Mouse (Mus musculus) forebrain, embryonic 14.5 days (tissue): Measurements from ENCODE around the gene Gnat2. TPM values are rescaled to one million over a fixed set of nuclear protein-coding genes. Genes with fewer than 3 reads are reported as not detected.

Source experiments
- ATAC-seq: fragments of 200-750 bp; cut with Nextera tagmentation; 2 replicates; pipeline ENCODE4 v1.8.0; 2017; ENCODE audit warnings: mild to moderate bottlenecking, moderate library complexity
- DNase-seq: peaks from one replicate; pipeline ENCODE4 v3.0.0-alpha.2; 2015; ENCODE audit warnings: low spot score
- H3K27ac ChIP-seq: fragments of 300-500 bp; sonication (generic); 2 replicates; pipeline ENCODE4 v1.5.1; 2014; ENCODE audit warnings: low read depth, mild to moderate bottlenecking, control low read depth, low read length, moderate library complexity
- H3K27me3 ChIP-seq: fragments of 300-500 bp; sonication (generic); replicated peaks from 2 replicates; pipeline ENCODE4 v1.6.1; 2014; ENCODE audit warnings: low read length, control low read depth, mixed read lengths; ENCODE audit not compliant: control insufficient read depth, insufficient read depth
- H3K36me3 ChIP-seq: fragments of 300-500 bp; sonication (generic); 2 replicates; pipeline ENCODE4 v1.6.1; 2014; ENCODE audit warnings: low read length, control low read depth; ENCODE audit not compliant: control insufficient read depth, insufficient read depth
- H3K4me1 ChIP-seq: fragments of 300-500 bp; sonication (generic); 2 replicates; pipeline ENCODE4 v1.6.1; 2014; ENCODE audit warnings: antibody characterized with exemption, low read length, control low read depth; ENCODE audit not compliant: control insufficient read depth, insufficient read depth
- H3K4me2 ChIP-seq: fragments of 300-500 bp; sonication (generic); 2 replicates; pipeline ENCODE4 v1.6.1; 2014; ENCODE audit warnings: mild to moderate bottlenecking, control low read depth, low read length
- H3K4me3 ChIP-seq: fragments of 300-500 bp; sonication (generic); 2 replicates; pipeline ENCODE4 v1.5.1; 2014; ENCODE audit warnings: low read depth, low read length, control low read depth
- H3K9ac ChIP-seq: fragments of 300-500 bp; sonication (generic); 2 replicates; pipeline ENCODE4 v1.6.1; 2014; ENCODE audit warnings: mild to moderate bottlenecking, low read length, control low read depth, moderate library complexity
- H3K9me3 ChIP-seq: fragments of 300-500 bp; sonication (generic); replicated peaks from 2 replicates; pipeline ENCODE4 v1.6.1; 2016; ENCODE audit warnings: low read length, control low read depth, mixed read lengths; ENCODE audit not compliant: control insufficient read depth
- WGBS: fragments of 180-500 bp; shearing (Covaris S2); extraction: QIAGEN DNeasy Blood & Tissue Kit; methylation state at CpG from one replicate; pipeline ENCODE4 v1.1.7; 2014; 5-methylcytosine and 5-hydroxymethylcytosine counted together
- polyA plus RNA-seq: library from polyadenylated mRNA; unstranded; fragments of >200 nt; fragmentation: Nextera tagmentation; extraction: Ambion mirVana; gene quantifications from 2 replicates; pipeline ENCODE4 v1.2.1, GENCODE M21; 2014

Gnat2 gene
- polyA plus RNA-seq, 1 experiment from 2014 or later = 0.28 TPM

- Histone ChIP-seq H3K36me3 (no peaks in the 10 kb centered on the region), H3K4me3 (no peak overlapping the region), H3K9ac (no peak overlapping the region), H3K27me3 (no peaks in the 10 kb centered on the region), H3K27ac (no peak overlapping the region), H3K9me3 (no peaks in the 10 kb centered on the region), H3K4me2 (no peak overlapping the region), H3K4me1 (no peaks in the 10 kb centered on the region)
- 85% methylated on average over 9 of the region's 9 CpGs for WGBS
- DNase-seq = no peak
- no peak for ATAC-seq
Observed at GRCm38 (mm10) chr3:108065551-108065950, 27.0 kb upstream of the Gnat2 start.

- peaks cover 4% of the 10 kb centered on the region; the same call in 1 of the 2 replicates for H3K36me3 ChIP-seq
- H3K27ac ChIP-seq = no peak overlapping the region
- DNase-seq (no peak), ATAC-seq (no peak)
- H3K9me3 ChIP-seq = no peaks in the 10 kb centered on the region
- 68% methylated on average over 6 of the region's 6 CpGs for WGBS
- no peak overlapping the region for H3K4me3 ChIP-seq
- H3K9ac ChIP-seq = no peak overlapping the region
- no peak overlapping the region for H3K4me2 ChIP-seq
- H3K27me3 ChIP-seq = no peaks in the 10 kb centered on the region
- no peaks in the 10 kb centered on the region for H3K4me1 ChIP-seq
Observed at GRCm38 (mm10) chr3:108067370-108067934, 25.1 kb upstream of the Gnat2 start.

GRCm38 (mm10) chr3:108068826-108069225 lies 23.8 kb upstream of the Gnat2 start:
- DNase-seq (no peak), ATAC-seq (no peak)
- H3K36me3 ChIP-seq = peaks cover 4% of the 10 kb centered on the region; the same call in 1 of the 2 replicates
- no peak overlapping the region for H3K9ac ChIP-seq
- WGBS = 41% methylated on average over 1 of the region's 1 CpGs
- no peak overlapping the region for H3K4me2 ChIP-seq
- H3K27me3 ChIP-seq = no peaks in the 10 kb centered on the region
- H3K27ac ChIP-seq = no peak overlapping the region
- no peaks in the 10 kb centered on the region for H3K9me3 ChIP-seq
- H3K4me3 ChIP-seq = no peak overlapping the region
- H3K4me1 ChIP-seq = no peaks in the 10 kb centered on the region

- Histone ChIP-seq H3K4me2 (no peak overlapping the region), H3K27me3 (no peaks in the 10 kb centered on the region), H3K36me3 (peaks cover 9% of the 10 kb centered on the region; the same call in 1 of the 2 replicates), H3K9me3 (no peaks in the 10 kb centered on the region), H3K4me1 (no peaks in the 10 kb centered on the region), H3K9ac (no peak overlapping the region), H3K4me3 (no peak overlapping the region), H3K27ac (no peak overlapping the region)
- no peak for DNase-seq
- WGBS = 83% methylated on average over 13 of the region's 13 CpGs
- ATAC-seq = no peak
Observed at GRCm38 (mm10) chr3:108069231-108069870, 23.2 kb upstream of the Gnat2 start.

GRCm38 (mm10) chr3:108070295-108071293 lies 22.0 kb upstream of the Gnat2 start:
- WGBS = 69% methylated on average over 10 of the region's 10 CpGs
- no peaks in the 10 kb centered on the region for H3K9me3 ChIP-seq
- H3K4me2 ChIP-seq = no peak overlapping the region
- no peak overlapping the region for H3K4me3 ChIP-seq
- no peak overlapping the region for H3K27ac ChIP-seq
- H3K4me1 ChIP-seq = no peaks in the 10 kb centered on the region
- H3K36me3 ChIP-seq = peaks cover 21% of the 10 kb centered on the region
- ATAC-seq = 0 out of 2 replicates have a peak, but pooled peaks have one; percentile 13
- no peak overlapping the region for H3K9ac ChIP-seq
- DNase-seq = peak; percentile 36
- H3K27me3 ChIP-seq = no peaks in the 10 kb centered on the region

GRCm38 (mm10) chr3:108072983-108073569 lies 19.5 kb upstream of the Gnat2 start:
- Histone ChIP-seq H3K4me1 (no peaks in the 10 kb centered on the region), H3K4me2 (no peak overlapping the region), H3K9me3 (no peaks in the 10 kb centered on the region), H3K4me3 (no peak overlapping the region), H3K9ac (no peak overlapping the region), H3K27me3 (no peaks in the 10 kb centered on the region), H3K27ac (peak overlapping the region; percentile 49), H3K36me3 (peaks cover 46% of the 10 kb centered on the region)
- ATAC-seq = peak; percentile 43; the same call in 1 of the 2 replicates
- peak; percentile 46 for DNase-seq
- 68% methylated on average over 10 of the region's 10 CpGs for WGBS

GRCm38 (mm10) chr3:108076836-108077235 lies 15.8 kb upstream of the Gnat2 start:
- Histone ChIP-seq H3K4me1 (no peaks in the 10 kb centered on the region), H3K4me2 (no peak overlapping the region), H3K36me3 (peaks cover 61% of the 10 kb centered on the region), H3K27me3 (no peaks in the 10 kb centered on the region), H3K9ac (no peak overlapping the region), H3K4me3 (no peak overlapping the region), H3K9me3 (no peaks in the 10 kb centered on the region), H3K27ac (no peak overlapping the region)
- no peak for ATAC-seq
- DNase-seq = no peak
- WGBS = 93% methylated on average over 9 of the region's 9 CpGs

- no peak for DNase-seq
- ATAC-seq = no peak
Observed at GRCm38 (mm10) chr3:108081681-108082080, 10.9 kb upstream of the Gnat2 start.

More at GRCm38 (mm10) chr3:108081681-108082080, 10.9 kb upstream of the Gnat2 start:
- WGBS = 67% methylated on average over 4 of the region's 4 CpGs
- H3K4me2 ChIP-seq = no peak overlapping the region
- no peaks in the 10 kb centered on the region for H3K9me3 ChIP-seq
- H3K27ac ChIP-seq = no peak overlapping the region
- H3K27me3 ChIP-seq = no peaks in the 10 kb centered on the region
- no peak overlapping the region for H3K4me3 ChIP-seq
- peaks cover 17% of the 10 kb centered on the region for H3K4me1 ChIP-seq
- peaks cover 30% of the 10 kb centered on the region for H3K36me3 ChIP-seq
- no peak overlapping the region; the same call in 1 of the 2 replicates for H3K9ac ChIP-seq
